Mouse (Mus musculus): ENCODE data around the gene Skap1. TPM values are rescaled to one million over a fixed set of nuclear protein-coding genes. Genes with fewer than 3 reads are reported as not detected.
A peak's percentile ranks its signal among the peaks of the same experiment; 100 is the strongest.

Gene Skap1
- polyA plus RNA-seq, 1 experiment, result 0.48 TPM

GRCm38 (mm10) chr11:96441546-96442185 lies 22.7 kb upstream of the Skap1 start:
- no peaks in the 10 kb centered on the region for H3K36me3 ChIP-seq (ENCODE audit: control insufficient read depth, insufficient read depth, low read length, poor library complexity, severe bottlenecking)
- H3K4me3 ChIP-seq (ENCODE audit: low read depth, low read length), result no peak overlapping the region
- no peak overlapping the region for H3K9ac ChIP-seq (ENCODE audit: low read depth, poor library complexity, severe bottlenecking)
- no peaks in the 10 kb centered on the region for H3K4me1 ChIP-seq (ENCODE audit: control insufficient read depth, insufficient read depth, low read length)
- no peak for TF ChIP-seq POLR2A (IDR thresholded peaks at IDR 0.05; ENCODE audit: insufficient read depth, low read length)
- TF ChIP-seq EP300 (IDR thresholded peaks at IDR 0.05; ENCODE audit: insufficient read depth, low read depth, low read length), result no peak
- no peaks in the 10 kb centered on the region for H3K9me3 ChIP-seq (replicated peaks; ENCODE audit: control insufficient read depth, insufficient read depth, low read length, poor library complexity, severe bottlenecking)
- H3K27ac ChIP-seq (ENCODE audit: insufficient read depth, low read length), result no peak overlapping the region
- H3K27me3 ChIP-seq (ENCODE audit: control insufficient read depth, insufficient read depth, low read length, poor library complexity, severe bottlenecking), result no peaks in the 10 kb centered on the region

DNA sequence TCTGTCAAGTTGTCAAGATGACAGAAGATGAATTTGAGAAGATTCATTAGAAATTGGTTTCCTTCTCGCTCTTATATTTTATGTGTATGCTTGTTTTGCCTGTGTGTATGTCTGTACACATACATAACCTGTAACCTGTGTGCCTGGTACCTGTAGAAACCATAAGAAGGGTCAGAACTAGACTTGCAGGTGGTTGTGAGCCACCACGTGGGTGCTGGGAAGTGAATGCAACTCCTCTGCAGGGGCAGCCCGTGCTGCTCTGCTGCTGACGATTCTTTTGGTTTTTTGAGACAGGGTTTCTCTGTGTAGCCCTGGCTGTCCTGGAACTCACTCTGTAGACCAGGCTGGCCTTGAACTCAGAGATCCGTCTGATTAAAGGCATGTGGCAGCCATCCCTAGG lies 21.9 kb upstream of the Skap1 start:
- TF ChIP-seq POLR2A (IDR thresholded peaks at IDR 0.05; ENCODE audit: insufficient read depth, low read length) (no peak), CTCF (IDR thresholded peaks at IDR 0.05; ENCODE audit: low read depth, low read length) (no peak)
- H3K9me3 ChIP-seq (replicated peaks; ENCODE audit: control insufficient read depth, insufficient read depth, low read length, poor library complexity, severe bottlenecking), result no peaks in the 10 kb centered on the region
- no peak overlapping the region for H3K27ac ChIP-seq (ENCODE audit: insufficient read depth, low read length)
- H3K4me1 ChIP-seq (ENCODE audit: control insufficient read depth, insufficient read depth, low read length), result no peaks in the 10 kb centered on the region
- H3K4me3 ChIP-seq (ENCODE audit: low read depth, low read length), result no peak overlapping the region
- no peak overlapping the region for H3K9ac ChIP-seq (ENCODE audit: low read depth, poor library complexity, severe bottlenecking)
- no peaks in the 10 kb centered on the region for H3K36me3 ChIP-seq (ENCODE audit: control insufficient read depth, insufficient read depth, low read length, poor library complexity, severe bottlenecking)
- H3K27me3 ChIP-seq (ENCODE audit: control insufficient read depth, insufficient read depth, low read length, poor library complexity, severe bottlenecking), result no peaks in the 10 kb centered on the region

DNA sequence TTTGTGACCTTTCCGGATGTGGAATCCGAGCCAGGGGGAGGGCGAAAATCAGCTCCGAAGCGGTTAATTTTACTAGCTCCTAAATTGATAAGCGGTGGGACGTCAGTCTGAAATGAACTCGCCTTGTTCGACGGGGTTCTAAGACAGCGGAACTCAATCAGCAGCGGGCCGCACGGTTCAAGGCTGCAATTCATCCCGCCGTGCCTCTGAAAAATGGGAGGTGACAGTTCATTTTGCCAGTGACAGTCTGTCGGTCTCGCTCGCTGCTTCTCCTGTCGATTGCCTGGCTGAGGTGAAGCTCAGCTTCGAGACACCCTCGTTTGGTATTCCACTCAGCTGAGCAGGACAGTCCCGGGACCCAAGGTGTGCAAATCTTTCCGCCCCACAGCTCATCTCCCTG lies 16.5 kb upstream of the Skap1 start:
- TF ChIP-seq CTCF (IDR thresholded peaks at IDR 0.05; ENCODE audit: low read depth, low read length) (no peak), EP300 (IDR thresholded peaks at IDR 0.05; ENCODE audit: insufficient read depth, low read depth, low read length) (no peak), POLR2A (IDR thresholded peaks at IDR 0.05; ENCODE audit: insufficient read depth, low read length) (no peak)
- peak overlapping the region; percentile 13 for H3K4me3 ChIP-seq (ENCODE audit: low read depth, low read length)

DNA sequence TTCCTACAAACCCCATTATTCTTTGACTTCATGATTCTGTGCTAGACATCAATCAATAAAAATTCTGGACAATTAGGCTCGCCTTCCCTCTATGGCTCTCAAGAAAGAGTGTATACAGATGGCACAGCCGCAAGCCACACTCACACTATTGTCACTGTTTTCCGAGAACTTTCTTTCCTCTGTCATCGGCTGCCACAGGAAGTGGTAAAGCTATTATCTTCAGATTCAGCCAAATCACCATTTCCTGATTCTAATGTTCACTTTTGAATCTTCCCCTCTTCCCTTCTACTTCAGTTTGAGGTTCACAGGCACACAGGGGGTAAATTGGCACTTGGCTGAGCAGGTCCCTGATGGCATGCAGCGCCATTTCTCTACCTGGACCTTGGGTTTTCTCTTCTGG lies 9.3 kb upstream of the Skap1 start:
- Histone ChIP-seq H3K9me3 (replicated peaks; ENCODE audit: control insufficient read depth, insufficient read depth, low read length, poor library complexity, severe bottlenecking) (no peaks in the 10 kb centered on the region), H3K4me3 (ENCODE audit: low read depth, low read length) (no peak overlapping the region), H3K27me3 (ENCODE audit: control insufficient read depth, insufficient read depth, low read length, poor library complexity, severe bottlenecking) (peaks cover 1% of the 10 kb centered on the region; the same call in 1 of the 2 replicates), H3K9ac (ENCODE audit: low read depth, poor library complexity, severe bottlenecking) (no peak overlapping the region), H3K27ac (ENCODE audit: insufficient read depth, low read length) (no peak overlapping the region), H3K4me1 (ENCODE audit: control insufficient read depth, insufficient read depth, low read length) (no peaks in the 10 kb centered on the region), H3K36me3 (ENCODE audit: control insufficient read depth, insufficient read depth, low read length, poor library complexity, severe bottlenecking) (no peaks in the 10 kb centered on the region)
- no peak for TF ChIP-seq POLR2A (IDR thresholded peaks at IDR 0.05; ENCODE audit: insufficient read depth, low read length)
- TF ChIP-seq CTCF (IDR thresholded peaks at IDR 0.05; ENCODE audit: low read depth, low read length), result no peak
- TF ChIP-seq EP300 (IDR thresholded peaks at IDR 0.05; ENCODE audit: insufficient read depth, low read depth, low read length), result no peak

More for the DNA sequence above, 16.5 kb upstream of the Skap1 start:
- Histone ChIP-seq H3K27me3 (ENCODE audit: control insufficient read depth, insufficient read depth, low read length, poor library complexity, severe bottlenecking) (no peaks in the 10 kb centered on the region; the same call in 1 of the 2 replicates), H3K36me3 (ENCODE audit: control insufficient read depth, insufficient read depth, low read length, poor library complexity, severe bottlenecking) (no peaks in the 10 kb centered on the region), H3K27ac (ENCODE audit: insufficient read depth, low read length) (no peak overlapping the region), H3K4me1 (ENCODE audit: control insufficient read depth, insufficient read depth, low read length) (no peaks in the 10 kb centered on the region), H3K9me3 (replicated peaks; ENCODE audit: control insufficient read depth, insufficient read depth, low read length, poor library complexity, severe bottlenecking) (no peaks in the 10 kb centered on the region), H3K9ac (ENCODE audit: low read depth, poor library complexity, severe bottlenecking) (no peak overlapping the region)

- Histone ChIP-seq H3K4me1 (ENCODE audit: control insufficient read depth, insufficient read depth, low read length) (no peaks in the 10 kb centered on the region), H3K27me3 (ENCODE audit: control insufficient read depth, insufficient read depth, low read length, poor library complexity, severe bottlenecking) (peaks cover 1% of the 10 kb centered on the region; the same call in 1 of the 2 replicates), H3K9ac (ENCODE audit: low read depth, poor library complexity, severe bottlenecking) (no peak overlapping the region), H3K9me3 (replicated peaks; ENCODE audit: control insufficient read depth, insufficient read depth, low read length, poor library complexity, severe bottlenecking) (no peaks in the 10 kb centered on the region), H3K36me3 (ENCODE audit: control insufficient read depth, insufficient read depth, low read length, poor library complexity, severe bottlenecking) (no peaks in the 10 kb centered on the region), H3K4me3 (ENCODE audit: low read depth, low read length) (no peak overlapping the region), H3K27ac (ENCODE audit: insufficient read depth, low read length) (no peak overlapping the region)
- TF ChIP-seq EP300 (IDR thresholded peaks at IDR 0.05; ENCODE audit: insufficient read depth, low read depth, low read length) (no peak), CTCF (IDR thresholded peaks at IDR 0.05; ENCODE audit: low read depth, low read length) (no peak), POLR2A (IDR thresholded peaks at IDR 0.05; ENCODE audit: insufficient read depth, low read length) (no peak)
Measured at GRCm38 (mm10) chr11:96455699-96456326, 8.6 kb upstream of the Skap1 start.

Measured in ES-Bruce4 (cell line).